In the genomic region with DNA sequence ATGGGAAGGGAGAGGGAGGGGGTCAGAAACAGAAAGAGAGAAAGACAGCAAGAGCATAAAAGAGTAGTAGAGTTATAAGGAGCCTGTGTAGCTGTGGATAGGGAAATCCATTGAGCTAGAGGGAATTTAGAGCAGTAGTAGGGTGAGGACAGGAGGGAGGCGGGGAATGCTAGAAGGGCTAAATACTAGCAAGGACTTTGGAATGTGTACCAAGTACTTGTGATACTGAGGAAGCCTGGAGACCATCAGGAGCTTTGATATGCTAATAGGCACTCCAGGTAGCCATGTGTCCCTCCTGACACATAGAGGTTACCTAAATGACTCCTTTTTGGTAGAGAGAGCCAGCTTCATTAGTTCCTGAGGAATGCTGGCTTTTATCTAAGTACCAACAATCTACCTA, we compare ENCODE assay signal across 17 mouse cellular contexts.
DNase-seq lines count a peak whose midpoint lies in the region; ATAC-seq and TF ChIP-seq lines count a peak whose summit lies in the region.
"Had no signal": no experiment of that assay in that cellular context is flagged by ENCODE, and none has a peak within 500 bp of the region (broad histone marks: within the 10 kb centered on the region; RNA-seq: fewer than 3 reads in every experiment).

No protein-coding gene starts in this region.

- no peak for TF ChIP-seq CTCF in heart, postnatal 0 days (IDR thresholded peaks at IDR 0.05; ENCODE audit: low read depth)
- TF ChIP-seq CTCF in lung, adult 2 months (IDR thresholded peaks at IDR 0.05; ENCODE audit: insufficient read depth, low read length): no peak

- no peak overlapping the region for H3K9ac ChIP-seq in heart, postnatal 0 days (replicated peaks; ENCODE audit: low read depth, low read length)
- H3K9ac ChIP-seq in lung, embryonic 15.5 days: no peak overlapping the region
- H3K9ac ChIP-seq: embryonic facial prominence, embryonic 12.5 days; forebrain, postnatal 0 days; limb, embryonic 12.5 days; liver, embryonic 15.5 days had no signal

- no peak for TF ChIP-seq EP300 in heart, postnatal 0 days (IDR thresholded peaks at IDR 0.05; ENCODE audit: low read depth)

- 43% methylated on average over 1 of the region's 1 CpGs for WGBS in heart, postnatal 0 days
- WGBS in lung, embryonic 15.5 days: 64% methylated on average over 1 of the region's 1 CpGs
- 77% methylated on average over 1 of the region's 1 CpGs for WGBS in lung, adult 2 months

- H3K4me1 ChIP-seq in heart, postnatal 0 days (ENCODE audit: control insufficient read depth, insufficient read depth): peaks cover 6% of the 10 kb centered on the region; the same call in 1 of the 2 replicates
- H3K4me1 ChIP-seq in lung, embryonic 15.5 days: 0 out of 2 replicates have a peak, but pooled peaks cover 5% of the 10 kb centered on the region
- no peaks in the 10 kb centered on the region for H3K4me1 ChIP-seq in lung, adult 2 months (ENCODE audit: control insufficient read depth, insufficient read depth, low read length)
- H3K4me1 ChIP-seq: embryonic facial prominence, embryonic 12.5 days; hindbrain, embryonic 10.5 days; limb, embryonic 12.5 days; liver, embryonic 15.5 days had no signal

- peak overlapping the region; percentile 77 for H3K27ac ChIP-seq in heart, postnatal 0 days (ENCODE audit: low read depth)
- peak overlapping the region; percentile 60; the same call in 1 of the 2 replicates for H3K27ac ChIP-seq in lung, embryonic 15.5 days
- H3K27ac ChIP-seq: embryonic facial prominence, embryonic 12.5 days; hindbrain, embryonic 10.5 days; limb, embryonic 12.5 days; liver, embryonic 15.5 days had no signal

- intact Hi-C loops in heart, postnatal 36 days (cut with DNase I): no loop called here

- H3K4me3 ChIP-seq in heart, postnatal 0 days (ENCODE audit: low read depth, low read length): no peak overlapping the region
- H3K4me3 ChIP-seq in lung, embryonic 15.5 days: no peak overlapping the region
- no peak overlapping the region for H3K4me3 ChIP-seq in lung, adult 2 months (replicated peaks; ENCODE audit: extremely low read depth, low read depth, low read length)
- H3K4me3 ChIP-seq: embryonic facial prominence, embryonic 12.5 days; hindbrain, embryonic 10.5 days; limb, embryonic 12.5 days; liver, embryonic 15.5 days had no signal

- ATAC-seq in heart, postnatal 0 days (ENCODE audit: insufficient read depth, low read depth): peak; percentile 84
- peak; percentile 57; the same call in 1 of the 2 replicates for ATAC-seq in lung, embryonic 15.5 days (ENCODE audit: borderline replicate concordance, extremely low read depth, low FRiP score, low TSS enrichment)
- ATAC-seq in megakaryocyte, adult 5-6 weeks (ENCODE audit: poor library complexity, severe bottlenecking): no peak
- ATAC-seq: forebrain, postnatal 0 days had no signal

- DNase-seq in heart, postnatal 0 days (ENCODE audit: low spot score): peak; percentile 27
- DNase-seq in heart, postnatal 36 days: no peak
- no peak for DNase-seq in lung, adult 2 months
- peak; percentile 75 for DNase-seq in R1 (ENCODE audit: low read depth, low spot score)
- peak; percentile 3 for DNase-seq in lung, postnatal 36 days
- DNase-seq: cerebellum, adult 9-10 months; forebrain, postnatal 0 days; gastrocnemius, postnatal 10 days; layer of hippocampus, adult 9-11 months; right cerebral cortex, adult 18-20 months; thymus, postnatal 36 days had no signal

- no peaks in the 10 kb centered on the region for H3K27me3 ChIP-seq in heart, postnatal 0 days (ENCODE audit: control insufficient read depth, insufficient read depth, low read length)
- H3K27me3 ChIP-seq in lung, embryonic 15.5 days: no peaks in the 10 kb centered on the region
- H3K27me3 ChIP-seq: embryonic facial prominence, embryonic 12.5 days; limb, embryonic 12.5 days; liver, embryonic 15.5 days had no signal

- no peaks in the 10 kb centered on the region for H3K36me3 ChIP-seq in heart, postnatal 0 days (replicated peaks; ENCODE audit: control insufficient read depth, insufficient read depth, low read length)
- no peaks in the 10 kb centered on the region for H3K36me3 ChIP-seq in lung, embryonic 15.5 days
- H3K36me3 ChIP-seq: embryonic facial prominence, embryonic 12.5 days; hindbrain, embryonic 10.5 days; limb, embryonic 12.5 days; liver, embryonic 15.5 days had no signal

- peak overlapping the region; percentile 44 for H3K4me2 ChIP-seq in heart, postnatal 0 days (ENCODE audit: low read depth, low read length)
- no peak overlapping the region; the same call in 1 of the 2 replicates for H3K4me2 ChIP-seq in lung, embryonic 15.5 days
- H3K4me2 ChIP-seq: embryonic facial prominence, embryonic 12.5 days; limb, embryonic 12.5 days; liver, embryonic 15.5 days had no signal

- no peaks in the 10 kb centered on the region for H3K9me3 ChIP-seq in heart, postnatal 0 days (replicated peaks; ENCODE audit: control insufficient read depth, low read length)
- no peaks in the 10 kb centered on the region for H3K9me3 ChIP-seq in lung, embryonic 15.5 days
- H3K9me3 ChIP-seq: embryonic facial prominence, embryonic 12.5 days; hindbrain, embryonic 10.5 days; limb, embryonic 12.5 days; liver, embryonic 15.5 days had no signal

- TF ChIP-seq POLR2A in lung, adult 2 months (IDR thresholded peaks at IDR 0.05; ENCODE audit: borderline replicate concordance, extremely low read depth, low read depth, low read length): no peak

Comparison
In these comparisons a context has a peak if more than half of its experiments do, and no peak if none do; other contexts are left out.
1. DNase-seq: peak in heart, postnatal 0 days (single experiment), R1 (single experiment) and lung, postnatal 36 days (single experiment); none in heart, postnatal 36 days (0 of 2) and lung, adult 2 months (single experiment).